Mouse (Mus musculus) E14TG2a.4 (cell line): ENCODE results near the gene Clic4.

Source experiments
- CTCF ChIP-seq: conservative IDR thresholded peaks from 2 replicates; pipeline ENCODE4 v1.5.1; 2014; ENCODE audit warnings: low read length
- NANOG ChIP-seq: IDR thresholded peaks from 2 replicates; pipeline ENCODE4 v1.6.1; 2014; ENCODE audit warnings: borderline replicate concordance, low read length, mixed read lengths

DNA sequence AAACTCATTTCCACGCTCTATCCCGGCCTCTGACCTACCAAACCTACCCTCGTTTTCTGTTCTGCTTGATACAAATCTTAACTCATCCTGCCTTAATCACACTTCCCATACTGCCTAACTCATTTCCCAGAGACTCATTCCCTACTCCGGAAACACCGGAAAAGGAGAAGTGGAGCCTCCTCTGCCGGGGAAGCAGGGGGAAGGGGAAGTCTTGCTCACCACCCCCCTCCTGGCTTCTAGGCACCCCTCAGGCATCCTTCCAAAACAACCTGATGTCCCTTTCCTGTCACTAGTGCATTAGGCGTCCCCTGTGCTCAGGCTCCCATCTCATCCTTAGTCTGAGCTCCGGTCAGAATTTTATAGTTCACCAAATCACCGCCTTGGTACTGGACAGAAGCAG lies 5.6 kb downstream of the Clic4 start:
- TF ChIP-seq CTCF (no peak), NANOG (no peak)
